13 mouse cellular contexts compared by ENCODE assay signal in the genomic region with DNA sequence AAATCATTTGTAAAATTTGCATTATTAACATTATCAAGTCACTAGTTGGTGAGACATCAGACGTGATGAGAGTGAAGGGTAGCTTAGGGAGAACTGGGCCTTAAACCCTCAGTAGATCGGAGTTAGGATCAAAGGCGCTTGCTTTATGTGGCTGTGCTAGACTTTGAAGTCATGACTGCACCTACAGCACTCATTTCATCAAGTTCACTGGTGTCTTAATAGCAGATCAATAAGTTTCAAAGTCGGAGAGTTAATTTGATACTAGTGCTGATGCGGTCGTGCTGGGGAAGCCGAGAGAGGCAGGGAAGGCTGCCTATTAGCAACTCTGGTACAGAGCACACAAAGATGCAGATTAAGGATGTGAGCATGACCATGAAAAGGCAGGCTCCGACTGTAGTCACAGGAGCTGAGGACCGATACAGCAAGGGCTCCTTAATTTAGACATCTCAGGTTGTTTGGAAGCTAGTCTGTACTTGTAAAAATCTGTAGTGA.
"Had no signal": no experiment of that assay in that cellular context is flagged by ENCODE, and none has a peak within 500 bp of the region (broad histone marks: within the 10 kb centered on the region; RNA-seq: fewer than 3 reads in every experiment).

No protein-coding gene starts in this region.

- H3K27me3 ChIP-seq: stomach, embryonic 15.5 days had no signal

- H3K9ac ChIP-seq: limb, embryonic 12.5 days; lung, embryonic 15.5 days; neural tube, embryonic 13.5 days; stomach, embryonic 15.5 days had no signal

- DNase-seq: kidney, adult 18-20 months; kidney, postnatal 10 days; kidney, postnatal 4 days; lung, postnatal 14 days; right cerebral cortex, postnatal 14 days; thymus, postnatal 36 days had no signal

- H3K4me3 ChIP-seq: layer of hippocampus, adult 2 months; limb, embryonic 12.5 days; lung, embryonic 15.5 days; neural tube, embryonic 13.5 days; stomach, embryonic 15.5 days had no signal

- H3K9me3 ChIP-seq: limb, embryonic 12.5 days; lung, embryonic 15.5 days; neural tube, embryonic 13.5 days; stomach, embryonic 15.5 days had no signal

- H3K36me3 ChIP-seq: limb, embryonic 12.5 days; lung, embryonic 15.5 days; neural tube, embryonic 13.5 days; stomach, embryonic 15.5 days had no signal

- H3K27ac ChIP-seq: layer of hippocampus, adult 2 months; limb, embryonic 12.5 days; lung, embryonic 15.5 days; macrophage; neural tube, embryonic 13.5 days; stomach, embryonic 15.5 days had no signal

- H3K4me2 ChIP-seq: limb, embryonic 12.5 days; liver, embryonic 11.5 days; lung, embryonic 15.5 days; neural tube, embryonic 13.5 days; stomach, embryonic 15.5 days had no signal
